In the genomic region with DNA sequence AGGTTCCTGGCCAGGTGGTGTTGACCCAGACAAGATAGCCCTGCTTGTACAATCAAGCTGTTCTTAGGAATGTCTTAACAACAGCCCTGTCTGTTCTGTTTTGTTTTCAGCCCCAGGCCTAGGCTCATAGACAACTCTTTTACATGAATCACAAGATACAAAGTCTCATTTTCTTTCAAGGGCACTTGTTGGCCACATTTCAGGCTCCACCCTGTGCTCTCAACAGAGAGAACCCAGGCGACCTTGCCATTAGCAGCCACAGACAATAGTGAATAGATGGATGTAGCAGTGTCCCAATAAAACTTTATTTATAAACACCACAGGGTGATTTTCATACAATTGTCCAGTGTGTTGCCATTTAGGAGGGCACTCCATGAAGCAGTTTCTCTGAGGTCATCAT, we compare ENCODE assay signal across 10 mouse cellular contexts.
"Had no signal": no experiment of that assay in that cellular context is flagged by ENCODE, and none has a peak within 500 bp of the region (broad histone marks: within the 10 kb centered on the region; RNA-seq: fewer than 3 reads in every experiment).

No protein-coding gene starts in this region.

- H3K27ac ChIP-seq: left cerebral cortex, adult 2 months; limb, embryonic 15.5 days; liver, embryonic 13.5 days; midbrain, embryonic 13.5 days; stomach, postnatal 0 days had no signal

- DNase-seq: kidney, adult 2 months; kidney, postnatal 25 days; liver, embryonic 13.5 days; lung, adult 18-20 months; thymus, adult 2 months; thymus, postnatal 25 days had no signal

- H3K9me3 ChIP-seq: limb, embryonic 15.5 days; liver, embryonic 13.5 days; midbrain, embryonic 13.5 days had no signal

- H3K4me3 ChIP-seq: left cerebral cortex, adult 2 months; limb, embryonic 15.5 days; liver, embryonic 13.5 days; midbrain, embryonic 13.5 days had no signal

- H3K27me3 ChIP-seq: limb, embryonic 15.5 days; liver, embryonic 13.5 days; midbrain, embryonic 13.5 days had no signal
